Mouse (Mus musculus): ENCODE data around the gene Plxnc1. TPM values are rescaled to one million over a fixed set of nuclear protein-coding genes. Genes with fewer than 3 reads are reported as not detected.

Plxnc1 gene
- polyA plus RNA-seq, 1 experiment, result 1.3 TPM

- Histone ChIP-seq H3K4me3 (ENCODE audit: low read depth, low read length) (no peak overlapping the region), H3K4me1 (ENCODE audit: control insufficient read depth, insufficient read depth, low read length) (no peaks in the 10 kb centered on the region), H3K36me3 (ENCODE audit: control insufficient read depth, insufficient read depth, low read length, poor library complexity, severe bottlenecking) (no peaks in the 10 kb centered on the region), H3K9ac (ENCODE audit: low read depth, poor library complexity, severe bottlenecking) (no peak overlapping the region), H3K9me3 (replicated peaks; ENCODE audit: control insufficient read depth, insufficient read depth, low read length, poor library complexity, severe bottlenecking) (no peaks in the 10 kb centered on the region), H3K27me3 (ENCODE audit: control insufficient read depth, insufficient read depth, low read length, poor library complexity, severe bottlenecking) (no peaks in the 10 kb centered on the region), H3K27ac (ENCODE audit: insufficient read depth, low read length) (no peak overlapping the region)
- no peak for TF ChIP-seq EP300 (IDR thresholded peaks at IDR 0.05; ENCODE audit: insufficient read depth, low read depth, low read length)
- TF ChIP-seq CTCF (IDR thresholded peaks at IDR 0.05; ENCODE audit: low read depth, low read length), result no peak
- TF ChIP-seq POLR2A (IDR thresholded peaks at IDR 0.05; ENCODE audit: insufficient read depth, low read length), result no peak
Observed at GRCm38 (mm10) chr10:94926297-94926696, 18.3 kb downstream of the Plxnc1 start.

- Histone ChIP-seq H3K9ac (ENCODE audit: low read depth, poor library complexity, severe bottlenecking) (no peak overlapping the region), H3K9me3 (replicated peaks; ENCODE audit: control insufficient read depth, insufficient read depth, low read length, poor library complexity, severe bottlenecking) (no peaks in the 10 kb centered on the region), H3K27ac (ENCODE audit: insufficient read depth, low read length) (no peak overlapping the region), H3K4me3 (ENCODE audit: low read depth, low read length) (no peak overlapping the region), H3K36me3 (ENCODE audit: control insufficient read depth, insufficient read depth, low read length, poor library complexity, severe bottlenecking) (no peaks in the 10 kb centered on the region), H3K4me1 (ENCODE audit: control insufficient read depth, insufficient read depth, low read length) (no peaks in the 10 kb centered on the region), H3K27me3 (ENCODE audit: control insufficient read depth, insufficient read depth, low read length, poor library complexity, severe bottlenecking) (no peaks in the 10 kb centered on the region)
- no peak for TF ChIP-seq EP300 (IDR thresholded peaks at IDR 0.05; ENCODE audit: insufficient read depth, low read depth, low read length)
- TF ChIP-seq POLR2A (IDR thresholded peaks at IDR 0.05; ENCODE audit: insufficient read depth, low read length), result no peak
Observed at GRCm38 (mm10) chr10:94924878-94925277, 19.8 kb downstream of the Plxnc1 start.

- Histone ChIP-seq H3K9me3 (replicated peaks; ENCODE audit: control insufficient read depth, insufficient read depth, low read length, poor library complexity, severe bottlenecking) (no peaks in the 10 kb centered on the region), H3K4me3 (ENCODE audit: low read depth, low read length) (no peak overlapping the region), H3K27me3 (ENCODE audit: control insufficient read depth, insufficient read depth, low read length, poor library complexity, severe bottlenecking) (no peaks in the 10 kb centered on the region), H3K27ac (ENCODE audit: insufficient read depth, low read length) (no peak overlapping the region), H3K4me1 (ENCODE audit: control insufficient read depth, insufficient read depth, low read length) (no peaks in the 10 kb centered on the region), H3K9ac (ENCODE audit: low read depth, poor library complexity, severe bottlenecking) (no peak overlapping the region), H3K36me3 (ENCODE audit: control insufficient read depth, insufficient read depth, low read length, poor library complexity, severe bottlenecking) (no peaks in the 10 kb centered on the region)
- TF ChIP-seq CTCF (IDR thresholded peaks at IDR 0.05; ENCODE audit: low read depth, low read length) (no peak), EP300 (IDR thresholded peaks at IDR 0.05; ENCODE audit: insufficient read depth, low read depth, low read length) (no peak), POLR2A (IDR thresholded peaks at IDR 0.05; ENCODE audit: insufficient read depth, low read length) (no peak)
Observed at GRCm38 (mm10) chr10:94924450-94924849, 20.2 kb downstream of the Plxnc1 start.

- Histone ChIP-seq H3K9ac (ENCODE audit: low read depth, poor library complexity, severe bottlenecking) (no peak overlapping the region), H3K36me3 (ENCODE audit: control insufficient read depth, insufficient read depth, low read length, poor library complexity, severe bottlenecking) (no peaks in the 10 kb centered on the region), H3K4me3 (ENCODE audit: low read depth, low read length) (no peak overlapping the region), H3K27me3 (ENCODE audit: control insufficient read depth, insufficient read depth, low read length, poor library complexity, severe bottlenecking) (no peaks in the 10 kb centered on the region), H3K27ac (ENCODE audit: insufficient read depth, low read length) (no peak overlapping the region), H3K9me3 (replicated peaks; ENCODE audit: control insufficient read depth, insufficient read depth, low read length, poor library complexity, severe bottlenecking) (no peaks in the 10 kb centered on the region), H3K4me1 (ENCODE audit: control insufficient read depth, insufficient read depth, low read length) (no peaks in the 10 kb centered on the region)
- TF ChIP-seq POLR2A (IDR thresholded peaks at IDR 0.05; ENCODE audit: insufficient read depth, low read length) (no peak), CTCF (IDR thresholded peaks at IDR 0.05; ENCODE audit: low read depth, low read length) (no peak), EP300 (IDR thresholded peaks at IDR 0.05; ENCODE audit: insufficient read depth, low read depth, low read length) (no peak)
Observed at GRCm38 (mm10) chr10:94923337-94923762, 21.3 kb downstream of the Plxnc1 start.

GRCm38 (mm10) chr10:94922848-94923247, 21.8 kb downstream of the Plxnc1 start:
- H3K4me1 ChIP-seq (ENCODE audit: control insufficient read depth, insufficient read depth, low read length), result no peaks in the 10 kb centered on the region
- TF ChIP-seq EP300 (IDR thresholded peaks at IDR 0.05; ENCODE audit: insufficient read depth, low read depth, low read length) (no peak), CTCF (IDR thresholded peaks at IDR 0.05; ENCODE audit: low read depth, low read length) (no peak), POLR2A (IDR thresholded peaks at IDR 0.05; ENCODE audit: insufficient read depth, low read length) (no peak)
- no peak overlapping the region for H3K27ac ChIP-seq (ENCODE audit: insufficient read depth, low read length)
- H3K9me3 ChIP-seq (replicated peaks; ENCODE audit: control insufficient read depth, insufficient read depth, low read length, poor library complexity, severe bottlenecking), result no peaks in the 10 kb centered on the region
- H3K4me3 ChIP-seq (ENCODE audit: low read depth, low read length), result no peak overlapping the region
- H3K36me3 ChIP-seq (ENCODE audit: control insufficient read depth, insufficient read depth, low read length, poor library complexity, severe bottlenecking), result no peaks in the 10 kb centered on the region
- no peak overlapping the region for H3K9ac ChIP-seq (ENCODE audit: low read depth, poor library complexity, severe bottlenecking)
- H3K27me3 ChIP-seq (ENCODE audit: control insufficient read depth, insufficient read depth, low read length, poor library complexity, severe bottlenecking), result no peaks in the 10 kb centered on the region

- Histone ChIP-seq H3K9ac (ENCODE audit: low read depth, poor library complexity, severe bottlenecking) (no peak overlapping the region), H3K9me3 (replicated peaks; ENCODE audit: control insufficient read depth, insufficient read depth, low read length, poor library complexity, severe bottlenecking) (no peaks in the 10 kb centered on the region), H3K27me3 (ENCODE audit: control insufficient read depth, insufficient read depth, low read length, poor library complexity, severe bottlenecking) (no peaks in the 10 kb centered on the region), H3K4me1 (ENCODE audit: control insufficient read depth, insufficient read depth, low read length) (no peaks in the 10 kb centered on the region), H3K4me3 (ENCODE audit: low read depth, low read length) (no peak overlapping the region), H3K27ac (ENCODE audit: insufficient read depth, low read length) (no peak overlapping the region), H3K36me3 (ENCODE audit: control insufficient read depth, insufficient read depth, low read length, poor library complexity, severe bottlenecking) (no peaks in the 10 kb centered on the region)
- TF ChIP-seq CTCF (IDR thresholded peaks at IDR 0.05; ENCODE audit: low read depth, low read length), result no peak
- TF ChIP-seq EP300 (IDR thresholded peaks at IDR 0.05; ENCODE audit: insufficient read depth, low read depth, low read length), result no peak
- TF ChIP-seq POLR2A (IDR thresholded peaks at IDR 0.05; ENCODE audit: insufficient read depth, low read length), result no peak
Observed at GRCm38 (mm10) chr10:94921751-94922150, 22.9 kb downstream of the Plxnc1 start.
